ENCODE assay signal across 8 mouse cellular contexts in the genomic region with DNA sequence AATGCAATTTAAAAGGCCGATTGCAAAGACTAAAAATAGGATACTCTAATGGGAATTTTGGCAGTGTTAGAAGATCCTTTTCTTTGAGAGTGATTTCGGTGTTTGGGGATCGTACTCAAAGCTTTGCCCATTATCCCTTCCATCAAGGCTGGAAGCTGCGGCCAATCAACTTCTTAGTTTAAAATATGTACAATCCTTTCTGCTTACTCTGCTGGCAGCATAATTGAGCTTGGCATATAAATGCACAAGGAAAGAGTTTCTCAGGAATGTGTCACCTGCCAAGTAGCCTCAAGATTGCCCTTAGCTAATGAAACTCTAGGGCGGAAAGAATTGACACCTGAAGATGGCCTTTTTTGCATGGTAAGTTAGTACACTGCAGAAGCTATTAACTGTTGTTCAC. TPM values are rescaled to one million over a fixed set of nuclear protein-coding genes. Genes with fewer than 3 reads are reported as not detected.
DNase-seq lines count a peak whose midpoint lies in the region; ATAC-seq and TF ChIP-seq lines count a peak whose summit lies in the region.

No protein-coding gene starts in this region.

- H3K36me3 ChIP-seq in C2C12 (ENCODE audit: control insufficient read depth, insufficient read depth): peaks cover 9% of the 10 kb centered on the region
- H3K36me3 ChIP-seq in forebrain, embryonic 16.5 days (ENCODE audit: control insufficient read depth, insufficient read depth): no peaks in the 10 kb centered on the region; the same call in 1 of the 2 replicates
- H3K36me3 ChIP-seq in liver, embryonic 13.5 days: peaks cover 14% of the 10 kb centered on the region

- DNase-seq in embryo, embryonic 9.5 days (ENCODE audit: extremely low spot score): peak; percentile 8
- DNase-seq in embryo, embryonic 10 days (ENCODE audit: low spot score): no peak
- no peak for DNase-seq in liver, embryonic 13.5 days
- DNase-seq in testis, postnatal 10 days (ENCODE audit: low spot score): no peak
- DNase-seq in adrenal gland, postnatal 10 days: no peak
- no peak for DNase-seq in right cerebral cortex, postnatal 25 days

- H3K9me3 ChIP-seq in forebrain, embryonic 16.5 days (ENCODE audit: control insufficient read depth, low read length): no peaks in the 10 kb centered on the region
- H3K9me3 ChIP-seq in liver, embryonic 13.5 days (replicated peaks): no peaks in the 10 kb centered on the region

- peaks cover 26% of the 10 kb centered on the region for H3K79me3 ChIP-seq in C2C12 (ENCODE audit: low read depth)

- H3ac ChIP-seq in C2C12 (ENCODE audit: control insufficient read depth, insufficient read length, low read depth): peak overlapping the region; percentile 33

- H3K4me2 ChIP-seq in forebrain, embryonic 16.5 days (ENCODE audit: low read length): peak overlapping the region; percentile 74
- H3K4me2 ChIP-seq in liver, embryonic 13.5 days: peak overlapping the region; percentile 75

- TF ChIP-seq CTCF in C2C12 (IDR thresholded peaks at IDR 0.05; ENCODE audit: control insufficient read depth, insufficient read depth, insufficient read length): no peak

- peaks cover 77% of the 10 kb centered on the region for H3K79me2 ChIP-seq in C2C12 (ENCODE audit: control insufficient read depth, insufficient read depth)

- H3K4me1 ChIP-seq in forebrain, embryonic 16.5 days (replicated peaks; ENCODE audit: control insufficient read depth, insufficient read depth, low read length): peaks cover 32% of the 10 kb centered on the region
- H3K4me1 ChIP-seq in liver, embryonic 13.5 days (replicated peaks): peaks cover 63% of the 10 kb centered on the region

- 5% methylated on average over 5 of the region's 5 CpGs for WGBS in forebrain, embryonic 16.5 days
- WGBS in liver, embryonic 13.5 days (ENCODE audit: insufficient replicate concordance): 17% methylated on average over 5 of the region's 5 CpGs

- peak overlapping the region; percentile 85 for H3K9ac ChIP-seq in forebrain, embryonic 16.5 days (replicated peaks; ENCODE audit: low read depth, low read length)
- peak overlapping the region; percentile 92 for H3K9ac ChIP-seq in liver, embryonic 13.5 days

- peak overlapping the region; percentile 72 for H3K4me3 ChIP-seq in C2C12 (ENCODE audit: insufficient read depth, poor library complexity, severe bottlenecking)
- peak overlapping the region; percentile 91 for H3K4me3 ChIP-seq in forebrain, embryonic 16.5 days (replicated peaks; ENCODE audit: low read length)
- H3K4me3 ChIP-seq in liver, embryonic 13.5 days (replicated peaks): peak overlapping the region; percentile 88

- H3K27me3 ChIP-seq in C2C12 (ENCODE audit: control insufficient read depth, insufficient read depth, insufficient read length): no peaks in the 10 kb centered on the region
- H3K27me3 ChIP-seq in forebrain, embryonic 16.5 days (replicated peaks; ENCODE audit: control insufficient read depth, insufficient read depth, low read length): no peaks in the 10 kb centered on the region
- H3K27me3 ChIP-seq in liver, embryonic 13.5 days: no peaks in the 10 kb centered on the region

- H3K27ac ChIP-seq in forebrain, embryonic 16.5 days (ENCODE audit: low read length): peak overlapping the region; percentile 41; the same call in 1 of the 2 replicates
- H3K27ac ChIP-seq in liver, embryonic 13.5 days: peak overlapping the region; percentile 96

- no peak for ATAC-seq in forebrain, embryonic 16.5 days
- no peak for ATAC-seq in liver, embryonic 13.5 days (ENCODE audit: low read depth)

TF ChIP-seq in C2C12, 6 proteins besides CTCF, POLR2A, EP300 and RAD21:
- no peak for TF ChIP-seq FOSL1 (IDR thresholded peaks at IDR 0.05; ENCODE audit: insufficient read depth, low read length, poor library complexity, severe bottlenecking)
- TF ChIP-seq MYOG (IDR thresholded peaks at IDR 0.05; ENCODE audit: control insufficient read depth, extremely low read depth, insufficient read length): no peak
- no peak for TF ChIP-seq MYOD1 (IDR thresholded peaks at IDR 0.05; ENCODE audit: control insufficient read depth, insufficient read length, low read depth)
- no peak for TF ChIP-seq USF1 (IDR thresholded peaks at IDR 0.05; ENCODE audit: low read depth)
- no peak for TF ChIP-seq MAX (IDR thresholded peaks at IDR 0.05)
- TF ChIP-seq CEBPB (IDR thresholded peaks at IDR 0.05; ENCODE audit: low read depth): no peak

RNA-seq across cellular contexts. Expression of a gene that starts 1.0 kb away (rescaled TPM):
- 7.7 TPM for polyA plus RNA-seq in C2C12 (2012; fragmentation: generic; extraction: Trizol)
- polyA plus RNA-seq in forebrain, embryonic 16.5 days (2015; fragmentation: Nextera tagmentation; extraction: Ambion mirVana): 32.4 and 34.0 TPM in 2 replicates
- 10.7 and 14.4 TPM in 2 replicates for polyA plus RNA-seq in liver, embryonic 13.5 days (2015; fragmentation: Nextera tagmentation; extraction: Ambion mirVana)
- total RNA-seq in adrenal gland, postnatal 10 days (2021): 10 to 100 TPM; 36.5 to 42.1 TPM

RNA-seq across cellular contexts. Expression of a gene that starts 1.1 kb away (rescaled TPM):
- polyA plus RNA-seq in C2C12 (2012; fragmentation: generic; extraction: Trizol): 10.2 TPM
- polyA plus RNA-seq in forebrain, embryonic 16.5 days (2015; fragmentation: Nextera tagmentation; extraction: Ambion mirVana): 45.5 and 52.0 TPM in 2 replicates
- 17.3 and 21.4 TPM in 2 replicates for polyA plus RNA-seq in liver, embryonic 13.5 days (2015; fragmentation: Nextera tagmentation; extraction: Ambion mirVana)
- 10 to 100 TPM; 47.4 to 48.0 TPM for total RNA-seq in adrenal gland, postnatal 10 days (2021)

RNA-seq across cellular contexts. Expression of a gene that starts 29.3 kb away (rescaled TPM):
- 10.6 TPM for polyA plus RNA-seq in C2C12 (2012; fragmentation: generic; extraction: Trizol)
- polyA plus RNA-seq in forebrain, embryonic 16.5 days (2015; fragmentation: Nextera tagmentation; extraction: Ambion mirVana): 29.3 and 29.4 TPM in 2 replicates
- polyA plus RNA-seq in liver, embryonic 13.5 days (2015; fragmentation: Nextera tagmentation; extraction: Ambion mirVana): 6.6 and 7.9 TPM in 2 replicates
- 1 to 10 TPM; 6.0 to 8.0 TPM for total RNA-seq in adrenal gland, postnatal 10 days (2021)
